Mouse (Mus musculus): Measurements from ENCODE around the gene Nrap. TPM values are rescaled to one million over a fixed set of nuclear protein-coding genes. Genes with fewer than 3 reads are reported as not detected.

Nrap gene
- polyA plus RNA-seq, 1 experiment from 2014 or later: 49.4 TPM

DNA sequence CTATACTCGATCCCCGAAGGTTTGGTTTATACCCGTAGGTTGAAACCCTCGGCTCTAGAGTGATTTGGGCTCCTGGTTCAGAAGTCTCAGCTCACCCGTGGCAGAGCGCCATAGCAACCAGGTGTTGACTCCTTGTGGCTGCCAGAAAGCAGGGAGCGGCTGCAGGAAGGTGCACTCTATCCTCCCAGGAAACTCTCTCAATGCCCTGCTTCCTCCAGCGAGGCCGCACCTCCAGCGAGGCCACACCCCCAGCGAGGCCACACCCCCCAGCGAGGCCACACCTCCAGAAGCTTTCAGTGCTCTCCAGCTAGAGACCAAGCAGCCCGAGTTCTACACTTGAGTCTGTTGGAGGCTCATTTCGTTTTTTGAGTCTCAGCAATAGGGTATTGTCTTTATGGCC, 10.4 kb upstream of the Nrap start:
- Histone ChIP-seq H3K9ac (ENCODE audit: low read length) (no peak overlapping the region), H3K4me1 (ENCODE audit: control insufficient read depth, insufficient read depth, low read length) (peaks cover 16% of the 10 kb centered on the region), H3K27ac (ENCODE audit: low read length) (no peak overlapping the region), H3K4me3 (ENCODE audit: low read length) (no peak overlapping the region), H3K4me2 (ENCODE audit: low read depth, low read length) (no peak overlapping the region), H3K27me3 (ENCODE audit: control insufficient read depth, insufficient read depth, low read length) (no peaks in the 10 kb centered on the region), H3K36me3 (ENCODE audit: control insufficient read depth, insufficient read depth) (peaks cover 8% of the 10 kb centered on the region), H3K9me3 (replicated peaks; ENCODE audit: control insufficient read depth, low read length) (no peaks in the 10 kb centered on the region)
- 50% methylated on average over 14 of the region's 14 CpGs for WGBS
- ATAC-seq (replicated peaks; ENCODE audit: extremely low read depth, insufficient read depth, low FRiP score): no peak

DNA sequence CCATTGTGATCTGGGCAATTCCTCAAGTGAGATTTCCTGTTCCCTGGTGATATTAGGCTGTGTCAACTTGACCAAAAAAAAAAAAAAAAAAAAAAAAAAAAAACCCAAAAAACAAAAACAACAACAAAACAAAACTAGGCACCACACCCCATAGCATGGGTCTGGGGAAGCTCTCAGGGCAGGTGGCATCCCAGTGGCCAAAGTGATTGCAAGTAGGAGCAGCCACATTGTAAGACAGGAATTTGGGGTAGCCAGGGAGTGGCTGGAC, 8.6 kb upstream of the Nrap start:
- Histone ChIP-seq H3K4me1 (ENCODE audit: control insufficient read depth, insufficient read depth, low read length) (peaks cover 16% of the 10 kb centered on the region), H3K27ac (ENCODE audit: low read length) (no peak overlapping the region), H3K4me3 (ENCODE audit: low read length) (no peak overlapping the region), H3K36me3 (ENCODE audit: control insufficient read depth, insufficient read depth) (no peaks in the 10 kb centered on the region), H3K27me3 (ENCODE audit: control insufficient read depth, insufficient read depth, low read length) (no peaks in the 10 kb centered on the region), H3K9ac (ENCODE audit: low read length) (no peak overlapping the region), H3K9me3 (replicated peaks; ENCODE audit: control insufficient read depth, low read length) (no peaks in the 10 kb centered on the region), H3K4me2 (ENCODE audit: low read depth, low read length) (no peak overlapping the region)
- ATAC-seq (replicated peaks; ENCODE audit: extremely low read depth, insufficient read depth, low FRiP score): no peak

GRCm38 (mm10) chr19:56397663-56398527, 8.1 kb upstream of the Nrap start:
- ATAC-seq (replicated peaks; ENCODE audit: extremely low read depth, insufficient read depth, low FRiP score): no peak
- peak overlapping the region; percentile 92 for H3K4me2 ChIP-seq (ENCODE audit: low read depth, low read length)
- H3K27me3 ChIP-seq (ENCODE audit: control insufficient read depth, insufficient read depth, low read length): no peaks in the 10 kb centered on the region
- peaks cover 16% of the 10 kb centered on the region for H3K4me1 ChIP-seq (ENCODE audit: control insufficient read depth, insufficient read depth, low read length)
- H3K4me3 ChIP-seq (ENCODE audit: low read length): peak overlapping the region; percentile 77
- WGBS: 39% methylated on average over 11 of the region's 11 CpGs
- H3K27ac ChIP-seq (ENCODE audit: low read length): peak overlapping the region; percentile 92
- no peaks in the 10 kb centered on the region for H3K9me3 ChIP-seq (replicated peaks; ENCODE audit: control insufficient read depth, low read length)
- peak overlapping the region; percentile 92 for H3K9ac ChIP-seq (ENCODE audit: low read length)
- no peaks in the 10 kb centered on the region for H3K36me3 ChIP-seq (ENCODE audit: control insufficient read depth, insufficient read depth)

DNA sequence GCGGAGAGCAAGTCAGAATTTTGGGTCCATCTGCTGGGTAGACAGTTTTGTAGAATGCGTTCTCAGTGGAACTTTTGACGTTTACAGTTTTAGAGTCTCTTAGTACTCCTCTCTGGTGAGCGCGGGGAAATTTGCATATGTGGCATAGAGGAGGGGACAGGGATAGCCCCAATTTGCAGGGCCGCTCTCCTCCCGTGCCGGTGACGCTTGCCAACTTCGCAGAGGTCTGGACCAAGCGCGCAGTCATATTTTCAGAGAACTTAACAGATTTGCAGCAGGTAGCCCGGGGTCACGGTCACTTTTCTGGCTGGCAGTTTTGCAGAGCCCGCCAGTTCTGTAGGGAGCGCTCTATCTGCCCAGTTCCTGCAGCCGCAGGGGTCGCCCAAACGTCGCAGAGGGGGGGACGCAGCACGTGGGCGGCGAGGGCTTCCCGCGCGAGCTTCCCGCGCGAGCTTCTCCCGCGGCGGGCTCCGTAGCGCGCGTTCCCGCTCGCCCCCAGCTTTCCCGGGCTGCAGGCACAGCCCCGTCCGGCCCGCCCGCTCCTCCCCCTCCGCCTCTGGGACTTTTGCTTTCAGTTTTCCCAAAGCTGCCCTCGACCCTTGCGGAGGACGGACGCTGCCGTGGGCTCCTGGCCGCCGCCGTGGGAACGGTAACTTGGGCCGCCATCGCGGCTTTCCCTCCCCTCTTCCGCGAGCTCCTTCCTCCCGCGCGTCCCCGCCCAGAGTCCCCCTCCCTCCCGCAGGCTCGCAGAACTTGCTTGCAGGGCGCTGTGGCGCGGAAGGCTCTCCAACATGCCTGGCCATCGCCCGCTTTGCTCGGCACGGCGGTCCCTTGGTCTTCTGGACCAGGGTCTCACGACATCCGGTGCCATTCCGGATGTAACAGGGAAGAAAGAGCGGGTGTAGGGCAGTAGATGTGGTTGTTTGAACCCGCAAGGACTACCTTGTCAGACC, 7.1 kb upstream of the Nrap start, which contains the start of gene Casp7:
Gene Casp7, plus strand, starts transcription at position 461 of the 953 bp plus-strand sequence.
- Histone ChIP-seq H3K9ac (ENCODE audit: low read length) (peak within 1 kb of the TSS; percentile 92), H3K36me3 (ENCODE audit: control insufficient read depth, insufficient read depth) (no peaks in the 10 kb centered on the region), H3K27me3 (ENCODE audit: control insufficient read depth, insufficient read depth, low read length) (no peaks in the 10 kb centered on the region), H3K27ac (ENCODE audit: low read length) (peak within 1 kb of the TSS; percentile 92), H3K4me1 (ENCODE audit: control insufficient read depth, insufficient read depth, low read length) (peaks cover 20% of the 10 kb centered on the region), H3K4me3 (ENCODE audit: low read length) (peak within 1 kb of the TSS; percentile 77), H3K4me2 (ENCODE audit: low read depth, low read length) (peak within 1 kb of the TSS; percentile 92), H3K9me3 (replicated peaks; ENCODE audit: control insufficient read depth, low read length) (no peaks in the 10 kb centered on the region)
- peak; percentile 74 for ATAC-seq (replicated peaks; ENCODE audit: extremely low read depth, insufficient read depth, low FRiP score)
- 1% methylated on average over 78 of the region's 78 CpGs for WGBS

DNA sequence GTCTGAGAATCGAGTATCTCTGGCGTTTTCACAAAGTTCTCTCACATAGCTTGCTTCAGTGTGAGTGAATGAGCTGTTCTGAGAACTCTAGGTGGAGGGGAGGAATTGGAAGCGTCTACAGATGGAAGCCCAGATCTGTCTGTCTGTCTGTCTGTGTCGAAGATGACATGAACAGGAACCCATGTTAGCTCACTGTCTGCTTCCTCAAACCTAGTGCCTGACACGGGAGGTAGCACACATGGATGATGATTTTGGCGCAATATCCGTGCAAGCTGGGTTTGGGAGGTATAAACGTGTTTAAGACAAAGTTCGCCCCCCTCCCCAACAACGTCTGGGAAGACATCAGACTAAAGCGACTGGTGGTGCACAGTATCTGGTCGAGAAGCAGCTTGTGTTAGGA, 6.4 kb upstream of the Nrap start:
- H3K4me1 ChIP-seq (ENCODE audit: control insufficient read depth, insufficient read depth, low read length): peaks cover 25% of the 10 kb centered on the region
- no peak for ATAC-seq (replicated peaks; ENCODE audit: extremely low read depth, insufficient read depth, low FRiP score)
- H3K27ac ChIP-seq (ENCODE audit: low read length): no peak overlapping the region
- 38% methylated on average over 12 of the region's 12 CpGs for WGBS
- H3K9me3 ChIP-seq (replicated peaks; ENCODE audit: control insufficient read depth, low read length): no peaks in the 10 kb centered on the region
- H3K9ac ChIP-seq (ENCODE audit: low read length): peak overlapping the region; percentile 92
- H3K4me2 ChIP-seq (ENCODE audit: low read depth, low read length): peak overlapping the region; percentile 92
- H3K4me3 ChIP-seq (ENCODE audit: low read length): peak overlapping the region; percentile 77
- H3K36me3 ChIP-seq (ENCODE audit: control insufficient read depth, insufficient read depth): no peaks in the 10 kb centered on the region
- no peaks in the 10 kb centered on the region for H3K27me3 ChIP-seq (ENCODE audit: control insufficient read depth, insufficient read depth, low read length)

- Histone ChIP-seq H3K36me3 (ENCODE audit: control insufficient read depth, insufficient read depth) (no peaks in the 10 kb centered on the region), H3K9ac (ENCODE audit: low read length) (no peak overlapping the region), H3K4me1 (ENCODE audit: control insufficient read depth, insufficient read depth, low read length) (peaks cover 29% of the 10 kb centered on the region), H3K4me2 (ENCODE audit: low read depth, low read length) (no peak overlapping the region), H3K27ac (ENCODE audit: low read length) (no peak overlapping the region), H3K27me3 (ENCODE audit: control insufficient read depth, insufficient read depth, low read length) (no peaks in the 10 kb centered on the region), H3K4me3 (ENCODE audit: low read length) (no peak overlapping the region), H3K9me3 (replicated peaks; ENCODE audit: control insufficient read depth, low read length) (no peaks in the 10 kb centered on the region)
- WGBS: 85% methylated on average over 16 of the region's 16 CpGs
- no peak for ATAC-seq (replicated peaks; ENCODE audit: extremely low read depth, insufficient read depth, low FRiP score)
Measured at GRCm38 (mm10) chr19:56395183-56395935, 5.5 kb upstream of the Nrap start.

- H3K36me3 ChIP-seq (ENCODE audit: control insufficient read depth, insufficient read depth): no peaks in the 10 kb centered on the region
- H3K9ac ChIP-seq (ENCODE audit: low read length): no peak overlapping the region
- H3K4me2 ChIP-seq (ENCODE audit: low read depth, low read length): no peak overlapping the region
- ATAC-seq (replicated peaks; ENCODE audit: extremely low read depth, insufficient read depth, low FRiP score): no peak
- no peak overlapping the region for H3K27ac ChIP-seq (ENCODE audit: low read length)
- peaks cover 24% of the 10 kb centered on the region for H3K4me1 ChIP-seq (ENCODE audit: control insufficient read depth, insufficient read depth, low read length)
- 72% methylated on average over 9 of the region's 9 CpGs for WGBS
- H3K9me3 ChIP-seq (replicated peaks; ENCODE audit: control insufficient read depth, low read length): no peaks in the 10 kb centered on the region
- no peak overlapping the region for H3K4me3 ChIP-seq (ENCODE audit: low read length)
- H3K27me3 ChIP-seq (ENCODE audit: control insufficient read depth, insufficient read depth, low read length): no peaks in the 10 kb centered on the region
Measured at GRCm38 (mm10) chr19:56393311-56393866, 3.6 kb upstream of the Nrap start.

GRCm38 (mm10) chr19:56391307-56392046, 1.6 kb upstream of the Nrap start:
- Histone ChIP-seq H3K27me3 (ENCODE audit: control insufficient read depth, insufficient read depth, low read length) (no peaks in the 10 kb centered on the region), H3K4me3 (ENCODE audit: low read length) (no peak overlapping the region), H3K27ac (ENCODE audit: low read length) (no peak overlapping the region), H3K9me3 (replicated peaks; ENCODE audit: control insufficient read depth, low read length) (no peaks in the 10 kb centered on the region), H3K4me1 (ENCODE audit: control insufficient read depth, insufficient read depth, low read length) (peaks cover 24% of the 10 kb centered on the region), H3K4me2 (ENCODE audit: low read depth, low read length) (no peak overlapping the region), H3K9ac (ENCODE audit: low read length) (no peak overlapping the region), H3K36me3 (ENCODE audit: control insufficient read depth, insufficient read depth) (no peaks in the 10 kb centered on the region)
- ATAC-seq (replicated peaks; ENCODE audit: extremely low read depth, insufficient read depth, low FRiP score): no peak
- WGBS: 69% methylated on average over 6 of the region's 6 CpGs
